Mouse (Mus musculus): ENCODE results near the gene Mrps18a. TPM values are rescaled to one million over a fixed set of nuclear protein-coding genes. Genes with fewer than 3 reads are reported as not detected.
A peak's percentile ranks its signal among the peaks of the same experiment; 100 is the strongest.

Gene Mrps18a
- polyA plus RNA-seq, 1 experiment from 2014 or later, result 64.6 TPM

- Histone ChIP-seq H3K9ac (peak within 1 kb of the TSS; percentile 74), H3K27me3 (no peaks in the 10 kb centered on the region), H3K4me1 (replicated peaks) (peaks cover 60% of the 10 kb centered on the region), H3K9me3 (replicated peaks) (no peaks in the 10 kb centered on the region), H3K4me2 (peak within 1 kb of the TSS; percentile 75), H3K36me3 (replicated peaks) (peaks cover 32% of the 10 kb centered on the region), H3K27ac (replicated peaks) (peak within 1 kb of the TSS; percentile 86), H3K4me3 (replicated peaks) (peak within 1 kb of the TSS; percentile 75)
- 4% methylated on average over 33 of the region's 33 CpGs for WGBS (ENCODE audit: insufficient replicate concordance)
- peak; percentile 81 for ATAC-seq (ENCODE audit: insufficient read depth)
Measured at GRCm38 (mm10) chr17:46152847-46153782, 42.3 kb downstream of the Mrps18a start, which contains the start of gene Mad2l1bp. Gene Mad2l1bp, minus strand, starts transcription at chr17:46153553.

DNA sequence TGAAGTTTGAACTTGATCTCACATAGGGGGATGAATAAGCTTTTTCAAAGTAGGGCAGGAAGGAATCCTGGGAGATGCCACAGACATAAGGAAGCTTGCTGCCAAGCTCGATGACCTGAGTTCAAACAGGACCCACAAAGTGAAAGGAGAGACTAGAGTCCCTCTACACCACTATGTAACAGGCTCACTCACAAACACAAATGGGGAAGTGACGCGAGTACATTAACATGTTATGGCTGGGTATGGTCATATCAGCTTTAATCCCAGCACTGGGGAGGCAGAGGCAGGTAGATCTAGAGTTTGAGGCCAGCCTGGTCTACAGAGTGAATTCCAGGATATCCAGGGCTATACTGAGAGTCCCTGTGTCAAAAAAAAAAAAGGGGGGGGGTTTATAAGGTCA is 43.5 kb downstream of the Mrps18a start:
- no peak overlapping the region for H3K4me3 ChIP-seq (replicated peaks)
- WGBS (ENCODE audit: insufficient replicate concordance), result 74% methylated on average over 3 of the region's 3 CpGs
- peaks cover 20% of the 10 kb centered on the region for H3K36me3 ChIP-seq (replicated peaks)
- peaks cover 69% of the 10 kb centered on the region for H3K4me1 ChIP-seq (replicated peaks)
- ATAC-seq (ENCODE audit: insufficient read depth), result no peak
- no peaks in the 10 kb centered on the region for H3K9me3 ChIP-seq (replicated peaks)
- H3K27ac ChIP-seq (replicated peaks), result peak overlapping the region; percentile 86
- H3K9ac ChIP-seq, result no peak overlapping the region
- H3K4me2 ChIP-seq, result no peak overlapping the region
- H3K27me3 ChIP-seq, result no peaks in the 10 kb centered on the region

- Histone ChIP-seq H3K9me3 (replicated peaks) (no peaks in the 10 kb centered on the region), H3K36me3 (replicated peaks) (peaks cover 9% of the 10 kb centered on the region; the same call in 1 of the 2 replicates), H3K27ac (replicated peaks) (peak overlapping the region; percentile 94), H3K9ac (peak overlapping the region; percentile 40), H3K4me3 (replicated peaks) (peak overlapping the region; percentile 36), H3K4me2 (peak overlapping the region; percentile 66), H3K4me1 (replicated peaks) (peaks cover 64% of the 10 kb centered on the region), H3K27me3 (no peaks in the 10 kb centered on the region)
- WGBS (ENCODE audit: insufficient replicate concordance), result 40% methylated on average over 5 of the region's 5 CpGs
- ATAC-seq (ENCODE audit: insufficient read depth), result peak; percentile 51
Measured at GRCm38 (mm10) chr17:46156680-46157079, 45.9 kb downstream of the Mrps18a start.

DNA sequence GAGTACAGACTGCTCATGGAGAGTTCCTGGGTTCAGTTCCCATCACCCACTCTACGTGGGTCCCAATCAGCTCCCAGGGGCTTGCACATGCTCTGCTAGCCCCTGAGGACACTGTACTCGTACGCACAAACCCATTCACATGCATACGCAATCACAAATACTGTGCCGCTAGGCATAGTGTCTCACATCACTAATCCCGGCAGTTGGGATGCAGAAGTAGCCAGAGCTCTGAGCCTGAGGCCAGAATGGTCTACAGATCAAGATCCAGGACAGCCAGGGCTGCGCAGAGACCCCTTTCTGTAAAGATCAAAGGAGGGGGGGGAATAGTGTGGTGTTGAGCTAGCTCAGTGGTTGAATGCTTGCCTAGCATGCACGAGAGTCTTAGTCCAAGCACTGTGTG is 46.3 kb downstream of the Mrps18a start:
- peak overlapping the region; percentile 66 for H3K4me2 ChIP-seq
- peak overlapping the region; percentile 94 for H3K27ac ChIP-seq (replicated peaks)
- no peaks in the 10 kb centered on the region for H3K27me3 ChIP-seq
- no peak for ATAC-seq (ENCODE audit: insufficient read depth)
- peak overlapping the region; percentile 40 for H3K9ac ChIP-seq
- peak overlapping the region; percentile 36 for H3K4me3 ChIP-seq (replicated peaks)
- H3K36me3 ChIP-seq (replicated peaks), result peaks cover 9% of the 10 kb centered on the region; the same call in 1 of the 2 replicates
- no peaks in the 10 kb centered on the region for H3K9me3 ChIP-seq (replicated peaks)
- 91% methylated on average over 8 of the region's 8 CpGs for WGBS (ENCODE audit: insufficient replicate concordance)
- H3K4me1 ChIP-seq (replicated peaks), result peaks cover 64% of the 10 kb centered on the region

GRCm38 (mm10) chr17:46159236-46159635 is 48.5 kb downstream of the Mrps18a start:
- H3K9ac ChIP-seq, result peak overlapping the region; percentile 86

DNA sequence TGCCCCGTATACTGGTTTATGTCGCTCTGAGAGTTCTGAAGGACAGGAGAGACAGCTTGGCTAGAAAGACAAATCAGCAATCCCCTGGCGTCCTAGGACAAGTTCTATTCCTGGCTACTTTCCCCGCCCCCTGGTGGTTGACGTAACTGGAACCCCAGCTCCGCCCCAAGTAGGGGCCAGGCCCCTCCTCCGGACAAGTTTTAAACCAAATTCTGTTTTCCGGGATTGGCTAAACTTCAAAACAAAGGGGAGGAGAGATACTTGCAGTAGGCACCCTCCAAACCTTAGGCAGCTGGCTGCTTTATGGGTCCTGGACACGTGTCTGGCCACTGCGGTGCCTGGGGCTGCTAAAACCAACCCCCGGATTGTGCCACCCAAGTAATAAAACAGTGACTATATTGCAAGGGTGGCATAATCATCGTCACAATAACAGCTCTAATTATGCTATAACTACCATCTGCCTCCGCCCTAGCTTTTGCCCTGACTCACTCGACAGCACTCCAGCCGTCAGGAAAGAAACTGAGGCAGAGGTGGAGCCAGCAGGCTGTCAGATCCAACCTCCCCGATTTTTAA is 49.4 kb downstream of the Mrps18a start:
- Histone ChIP-seq H3K9ac (peak overlapping the region; percentile 86), H3K27ac (replicated peaks) (peak overlapping the region; percentile 99), H3K9me3 (replicated peaks) (no peaks in the 10 kb centered on the region), H3K4me1 (replicated peaks) (peaks cover 65% of the 10 kb centered on the region), H3K4me3 (replicated peaks) (peak overlapping the region; percentile 80), H3K4me2 (peak overlapping the region; percentile 78), H3K36me3 (replicated peaks) (peaks cover 35% of the 10 kb centered on the region), H3K27me3 (no peaks in the 10 kb centered on the region)
- WGBS (ENCODE audit: insufficient replicate concordance), result under 1% methylated on average over 16 of the region's 16 CpGs
- peak; percentile 64 for ATAC-seq (ENCODE audit: insufficient read depth)

More at GRCm38 (mm10) chr17:46159236-46159635, 48.5 kb downstream of the Mrps18a start:
- H3K27me3 ChIP-seq, result no peaks in the 10 kb centered on the region
- H3K4me3 ChIP-seq (replicated peaks), result peak overlapping the region; percentile 80
- H3K9me3 ChIP-seq (replicated peaks), result no peaks in the 10 kb centered on the region
- peaks cover 26% of the 10 kb centered on the region for H3K36me3 ChIP-seq (replicated peaks)
- ATAC-seq (ENCODE audit: insufficient read depth), result peak; percentile 50
- H3K4me2 ChIP-seq, result peak overlapping the region; percentile 78
- WGBS (ENCODE audit: insufficient replicate concordance), result 14% methylated on average over 2 of the region's 2 CpGs
- H3K4me1 ChIP-seq (replicated peaks), result peaks cover 68% of the 10 kb centered on the region
- peak overlapping the region; percentile 99 for H3K27ac ChIP-seq (replicated peaks)

GRCm38 (mm10) chr17:46160686-46161085 is 49.9 kb downstream of the Mrps18a start, which contains the start of gene Gtpbp2:
Gene Gtpbp2, plus strand, starts transcription at chr17:46161032.
- peak within 1 kb of the TSS; percentile 86 for H3K9ac ChIP-seq
- H3K4me3 ChIP-seq (replicated peaks), result peak within 1 kb of the TSS; percentile 80
- 0% methylated on average over 23 of the region's 23 CpGs for WGBS (ENCODE audit: insufficient replicate concordance)
- H3K4me1 ChIP-seq (replicated peaks), result peaks cover 61% of the 10 kb centered on the region
- no peaks in the 10 kb centered on the region for H3K9me3 ChIP-seq (replicated peaks)
- peak within 1 kb of the TSS; percentile 99 for H3K27ac ChIP-seq (replicated peaks)
- H3K36me3 ChIP-seq (replicated peaks), result peaks cover 40% of the 10 kb centered on the region
- peak within 1 kb of the TSS; percentile 80 for H3K4me2 ChIP-seq
- ATAC-seq (ENCODE audit: insufficient read depth), result peak; percentile 79
- H3K27me3 ChIP-seq, result no peaks in the 10 kb centered on the region

DNA sequence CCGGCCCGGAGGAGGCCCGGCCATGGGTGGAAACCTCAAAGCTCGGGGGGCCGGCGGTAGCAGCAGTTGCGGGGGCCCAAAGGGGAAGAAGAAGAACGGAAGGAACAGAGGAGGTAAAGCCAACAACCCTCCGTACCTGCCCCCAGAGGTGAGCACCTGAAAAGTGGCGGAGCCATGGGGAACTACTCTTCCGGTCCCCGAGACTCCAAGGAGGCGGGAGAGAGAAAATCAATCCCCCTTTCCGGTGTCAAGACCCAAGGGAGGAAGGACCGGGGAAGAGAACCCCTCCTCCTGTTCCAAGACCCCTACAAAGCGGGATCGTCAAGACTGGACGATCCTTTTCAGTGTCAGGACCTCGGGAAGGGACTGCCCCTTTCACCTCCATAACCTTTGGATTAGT is 50.4 kb downstream of the Mrps18a start:
- Histone ChIP-seq H3K27me3 (no peaks in the 10 kb centered on the region), H3K36me3 (replicated peaks) (peaks cover 45% of the 10 kb centered on the region), H3K4me1 (replicated peaks) (peaks cover 56% of the 10 kb centered on the region), H3K9me3 (replicated peaks) (no peaks in the 10 kb centered on the region), H3K4me2 (peak overlapping the region; percentile 80), H3K27ac (replicated peaks) (peak overlapping the region; percentile 79), H3K4me3 (replicated peaks) (peak overlapping the region; percentile 80), H3K9ac (peak overlapping the region; percentile 86)
- WGBS (ENCODE audit: insufficient replicate concordance), result 0% methylated on average over 19 of the region's 19 CpGs
- no peak for ATAC-seq (ENCODE audit: insufficient read depth)

- Histone ChIP-seq H3K27ac (replicated peaks) (peak overlapping the region; percentile 79), H3K4me3 (replicated peaks) (peak overlapping the region; percentile 80), H3K4me1 (replicated peaks) (peaks cover 53% of the 10 kb centered on the region), H3K36me3 (replicated peaks) (peaks cover 51% of the 10 kb centered on the region), H3K4me2 (peak overlapping the region; percentile 80), H3K9ac (peak overlapping the region; percentile 86), H3K9me3 (replicated peaks) (no peaks in the 10 kb centered on the region), H3K27me3 (no peaks in the 10 kb centered on the region)
- ATAC-seq (ENCODE audit: insufficient read depth), result no peak
- WGBS (ENCODE audit: insufficient replicate concordance), result 43% methylated on average over 9 of the region's 9 CpGs
Measured at GRCm38 (mm10) chr17:46161710-46162109, 50.9 kb downstream of the Mrps18a start.

GRCm38 (mm10) chr17:46162551-46162950 is 51.8 kb downstream of the Mrps18a start:
- WGBS (ENCODE audit: insufficient replicate concordance), result 61% methylated on average over 7 of the region's 7 CpGs
- ATAC-seq (ENCODE audit: insufficient read depth), result no peak
- Histone ChIP-seq H3K9ac (peak overlapping the region; percentile 86; the same call in 1 of the 2 replicates), H3K27ac (replicated peaks) (peak overlapping the region; percentile 79), H3K27me3 (no peaks in the 10 kb centered on the region), H3K4me1 (replicated peaks) (peaks cover 45% of the 10 kb centered on the region), H3K4me3 (replicated peaks) (peak overlapping the region; percentile 80), H3K36me3 (replicated peaks) (peaks cover 59% of the 10 kb centered on the region), H3K4me2 (peak overlapping the region; percentile 80), H3K9me3 (replicated peaks) (no peaks in the 10 kb centered on the region)

DNA sequence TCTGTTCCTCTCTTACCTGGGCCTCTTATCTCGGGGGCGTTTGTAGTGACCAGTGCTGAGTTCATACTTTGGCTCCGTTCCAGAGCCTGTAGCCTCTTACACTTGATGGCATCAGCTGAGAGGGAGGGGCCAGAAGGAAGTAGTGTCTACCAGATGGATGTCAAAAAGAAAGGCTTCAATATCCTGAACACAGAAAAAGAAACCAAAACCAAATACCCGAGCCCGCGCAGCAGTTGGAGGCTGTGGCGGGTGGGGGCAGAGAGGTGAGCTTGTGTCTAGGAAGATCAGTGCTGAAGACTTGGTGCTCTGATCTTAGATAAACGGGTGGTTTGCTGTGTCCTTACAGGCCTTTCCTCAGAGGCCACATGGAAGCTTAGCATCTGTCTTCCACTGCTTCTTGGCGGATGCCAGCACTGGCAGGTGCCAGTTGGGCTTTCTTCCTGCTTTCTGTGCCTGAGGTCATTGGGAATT is 52.2 kb downstream of the Mrps18a start:
- Histone ChIP-seq H3K27me3 (no peaks in the 10 kb centered on the region), H3K36me3 (replicated peaks) (peaks cover 63% of the 10 kb centered on the region), H3K4me3 (replicated peaks) (peak overlapping the region; percentile 80), H3K4me2 (peak overlapping the region; percentile 80), H3K9me3 (replicated peaks) (no peaks in the 10 kb centered on the region), H3K9ac (peak overlapping the region; percentile 86), H3K27ac (replicated peaks) (peak overlapping the region; percentile 79), H3K4me1 (replicated peaks) (peaks cover 45% of the 10 kb centered on the region)
- no peak for ATAC-seq (ENCODE audit: insufficient read depth)
- 25% methylated on average over 9 of the region's 9 CpGs for WGBS (ENCODE audit: insufficient replicate concordance)
